Mouse (Mus musculus) retina, postnatal 7 days (tissue): ENCODE measurements around the gene Abcb9.
A peak's percentile ranks its signal among the peaks of the same experiment; 100 is the strongest.

Source experiments
- DNase-seq: peaks from one replicate; pipeline ENCODE4 v3.0.0-alpha.2; 2012; ENCODE audit warnings: low read depth, low spot score

Abcb9 gene

GRCm38 (mm10) chr5:124031068-124031955 lies 64.3 kb downstream of the Abcb9 start:
- DNase-seq: no peak

GRCm38 (mm10) chr5:124030386-124031067 lies 65.1 kb downstream of the Abcb9 start:
- no peak for DNase-seq

- no peak for DNase-seq
These were observed 66.2 kb downstream of the Abcb9 start for GRCm38 (mm10) chr5:124029220-124030035.

- DNase-seq: no peak
These were observed 66.9 kb downstream of the Abcb9 start for GRCm38 (mm10) chr5:124028680-124029079.

GRCm38 (mm10) chr5:124027702-124028470 lies 67.7 kb downstream of the Abcb9 start:
- DNase-seq: no peak

GRCm38 (mm10) chr5:124026568-124026967 lies 69.0 kb downstream of the Abcb9 start:
- DNase-seq: no peak

GRCm38 (mm10) chr5:124025587-124026441 lies 69.8 kb downstream of the Abcb9 start:
- no peak for DNase-seq

- no peak for DNase-seq
These were observed 70.5 kb downstream of the Abcb9 start for GRCm38 (mm10) chr5:124025146-124025545.

- peak; percentile 80 for DNase-seq
These were observed 70.9 kb downstream of the Abcb9 start for GRCm38 (mm10) chr5:124024677-124025076.

GRCm38 (mm10) chr5:124022365-124022764 lies 73.2 kb downstream of the Abcb9 start:
- DNase-seq: no peak

- DNase-seq: no peak
These were observed 73.9 kb downstream of the Abcb9 start for GRCm38 (mm10) chr5:124021701-124022100.

GRCm38 (mm10) chr5:124021148-124021547 lies 74.5 kb downstream of the Abcb9 start:
- DNase-seq: no peak

- DNase-seq: no peak
These were observed 76.0 kb downstream of the Abcb9 start for GRCm38 (mm10) chr5:124019348-124020216.

GRCm38 (mm10) chr5:124018651-124019050 lies 76.9 kb downstream of the Abcb9 start:
- no peak for DNase-seq

- DNase-seq: no peak
These were observed 77.7 kb downstream of the Abcb9 start for GRCm38 (mm10) chr5:124017941-124018340.

- no peak for DNase-seq
These were observed 79.2 kb downstream of the Abcb9 start for GRCm38 (mm10) chr5:124016291-124016821.

GRCm38 (mm10) chr5:124015727-124016126 lies 79.9 kb downstream of the Abcb9 start:
- no peak for DNase-seq

GRCm38 (mm10) chr5:124014791-124015251 lies 80.8 kb downstream of the Abcb9 start:
- DNase-seq: no peak

GRCm38 (mm10) chr5:124014180-124014579 lies 81.4 kb downstream of the Abcb9 start:
- no peak for DNase-seq
